Mouse (Mus musculus) lung, postnatal 4 days (tissue): Measurements from ENCODE around the gene Nit1.
"Not testable (repeated sequence)": the region's sequence is repeated elsewhere in the genome, so short reads cannot be mapped to it uniquely, and the experiment has no call there.

Experiments used
- DNase-seq, 2 experiments: peaks; one replicate each; pipeline ENCODE4 v3.0.0; 2021

Gene Nit1

DNA sequence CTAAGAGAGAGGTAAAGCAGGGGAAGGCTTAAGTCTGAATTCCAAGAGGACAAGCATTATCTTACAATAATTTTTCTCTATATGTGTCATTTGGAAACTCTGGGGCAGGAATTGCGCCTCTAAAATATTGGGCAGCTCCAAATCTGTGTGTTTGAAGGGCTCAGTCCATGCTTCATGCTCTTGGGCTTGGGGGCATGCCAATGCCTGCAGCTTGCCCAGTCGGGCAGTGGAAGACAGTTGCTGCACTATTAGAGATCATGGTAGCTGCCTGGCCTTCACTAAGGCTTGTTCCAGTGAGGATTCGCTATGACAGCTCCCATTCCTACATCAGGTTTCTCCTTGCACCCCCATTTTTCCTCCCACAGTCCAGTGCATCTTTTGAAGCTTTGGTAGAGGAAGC, 3.2 kb upstream of the Nit1 start:
- DNase-seq: no peak

DNA sequence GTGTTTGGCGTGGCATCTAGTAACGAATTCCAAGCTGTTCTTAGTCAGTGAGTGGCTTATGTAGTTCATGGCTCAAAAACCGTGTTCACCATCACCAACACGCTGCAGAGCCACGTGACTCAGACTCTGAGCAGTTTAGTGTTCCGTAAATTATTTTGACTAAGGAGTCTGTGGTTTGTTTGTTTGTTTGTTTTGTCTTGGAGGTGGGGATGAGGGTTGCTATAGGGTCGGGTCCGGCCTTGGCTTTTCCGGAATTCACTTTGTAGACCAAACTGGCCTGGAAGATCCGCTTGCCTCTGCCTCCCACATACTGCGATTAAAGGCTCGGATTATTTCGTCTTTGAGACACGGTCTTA, 627 bp upstream of the Nit1 start:
- no peak for DNase-seq

DNA sequence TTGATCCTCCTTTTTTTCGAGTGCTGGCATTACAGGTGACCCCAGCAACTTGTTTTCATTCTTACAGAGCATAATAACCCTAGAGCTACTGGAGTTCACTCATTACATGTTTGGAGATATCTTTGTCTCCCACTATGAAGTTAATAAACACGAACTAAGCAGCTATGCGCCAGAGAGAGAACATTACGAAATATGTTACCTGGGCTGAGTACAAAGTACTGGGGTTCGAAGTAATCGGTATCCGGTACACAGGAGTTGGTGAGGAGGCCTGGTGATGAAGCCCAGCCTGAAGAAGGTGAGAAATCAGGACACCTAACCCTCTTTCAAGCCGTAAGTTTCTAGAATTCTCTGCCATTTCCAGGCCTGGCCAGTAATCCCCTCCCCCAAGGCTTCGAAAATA, 731 bp downstream of the Nit1 start:
- no peak for DNase-seq

DNA sequence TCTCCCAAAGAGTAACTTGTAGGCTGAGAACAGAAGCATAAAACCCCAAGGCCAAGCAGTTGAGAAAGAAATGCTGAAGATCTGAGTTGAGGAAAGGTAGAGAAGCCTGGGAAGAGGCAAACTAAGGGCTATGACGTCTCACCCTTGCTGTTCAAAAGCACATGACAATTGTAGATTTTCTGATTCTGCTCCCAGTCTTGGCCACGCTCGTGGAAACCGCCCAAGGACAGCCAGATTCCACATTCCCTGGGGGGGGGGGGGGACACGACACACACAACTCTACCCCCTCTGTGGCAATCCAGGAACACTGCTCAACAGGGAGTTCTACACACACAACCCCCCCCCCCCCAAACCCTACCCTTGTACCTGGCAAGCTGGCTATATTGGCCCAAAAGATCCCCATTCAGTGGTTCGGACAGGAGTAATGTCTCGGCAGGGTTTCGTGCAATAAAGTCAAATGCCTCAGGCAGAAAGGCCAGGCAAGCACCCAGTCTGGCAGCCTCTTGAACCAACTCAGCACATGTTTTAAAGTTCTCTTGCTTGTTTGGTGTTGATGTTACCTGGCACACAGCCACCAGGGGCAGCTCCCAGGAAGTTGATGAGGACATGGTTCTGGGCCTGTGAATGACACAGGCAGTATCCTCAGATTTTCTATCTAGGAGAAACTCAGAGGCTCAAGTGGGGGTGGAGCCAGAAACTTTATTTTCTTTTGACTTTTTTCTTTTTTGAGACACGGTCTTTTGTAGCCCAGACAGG, 1.3 kb downstream of the Nit1 start:
- DNase-seq: peak; percentile 68 to 80

DNA sequence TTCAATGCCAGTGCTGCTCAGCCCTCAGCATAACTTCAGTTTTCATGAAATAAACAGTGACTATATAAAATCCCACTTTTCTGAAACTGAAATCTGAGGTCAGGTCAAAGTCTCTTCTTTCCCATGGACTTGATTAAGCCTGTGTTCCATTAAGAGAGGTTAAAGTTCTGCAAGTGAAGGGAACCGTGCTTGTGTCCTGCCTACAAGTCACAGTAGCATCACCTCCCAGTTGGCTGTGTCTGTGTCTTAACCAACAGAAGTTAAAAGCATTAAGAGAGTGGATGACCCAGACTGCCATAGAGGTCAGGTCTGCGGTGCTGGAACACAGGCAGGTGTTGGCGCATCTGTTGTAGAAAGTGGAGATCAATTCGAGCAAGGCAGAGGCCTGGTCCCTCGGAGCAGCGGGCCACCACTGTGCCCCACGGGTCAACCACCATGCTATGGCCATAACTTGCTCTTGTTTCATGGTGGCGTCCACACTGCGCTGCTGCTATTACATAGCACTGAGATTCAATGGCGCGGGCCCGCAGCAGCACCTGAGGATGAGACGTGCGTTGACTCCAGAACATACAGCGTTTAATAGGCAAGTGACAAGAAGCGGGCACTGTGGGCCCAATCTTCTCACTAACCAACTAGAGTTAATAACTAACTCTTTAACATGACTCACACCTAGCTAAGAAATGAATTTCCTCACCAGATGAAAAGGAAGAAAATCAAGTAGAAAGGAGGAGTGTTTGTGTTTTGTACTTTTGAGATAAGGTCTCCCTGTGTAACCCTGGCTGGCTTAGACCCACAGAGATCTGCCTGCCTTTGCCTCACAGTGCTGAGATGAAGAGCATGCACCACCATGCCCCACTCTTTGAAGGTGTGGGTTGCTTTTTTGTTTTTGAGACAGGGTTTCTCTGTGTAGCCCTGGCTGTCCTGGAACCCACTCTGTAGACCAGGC, 2.9 kb downstream of the Nit1 start:
- DNase-seq: no peak

DNA sequence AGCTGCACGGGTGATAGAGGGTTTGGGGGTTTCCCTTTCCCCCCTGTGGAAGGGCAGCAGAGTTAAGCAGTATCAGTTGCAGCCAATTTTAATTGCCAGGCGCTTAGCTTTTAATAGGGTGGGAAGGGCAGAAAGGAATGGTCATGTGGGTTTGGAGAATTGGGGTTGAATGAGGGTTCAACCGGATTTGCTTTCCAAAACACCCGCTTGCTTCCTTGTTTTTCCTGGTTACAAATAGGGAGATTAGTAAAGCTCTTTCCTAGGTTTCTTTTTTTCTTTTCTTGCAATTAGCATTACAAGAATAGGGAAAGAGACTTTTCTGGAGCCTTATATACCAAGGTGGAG, 15.3 kb downstream of the Nit1 start:
- DNase-seq: no peak

DNA sequence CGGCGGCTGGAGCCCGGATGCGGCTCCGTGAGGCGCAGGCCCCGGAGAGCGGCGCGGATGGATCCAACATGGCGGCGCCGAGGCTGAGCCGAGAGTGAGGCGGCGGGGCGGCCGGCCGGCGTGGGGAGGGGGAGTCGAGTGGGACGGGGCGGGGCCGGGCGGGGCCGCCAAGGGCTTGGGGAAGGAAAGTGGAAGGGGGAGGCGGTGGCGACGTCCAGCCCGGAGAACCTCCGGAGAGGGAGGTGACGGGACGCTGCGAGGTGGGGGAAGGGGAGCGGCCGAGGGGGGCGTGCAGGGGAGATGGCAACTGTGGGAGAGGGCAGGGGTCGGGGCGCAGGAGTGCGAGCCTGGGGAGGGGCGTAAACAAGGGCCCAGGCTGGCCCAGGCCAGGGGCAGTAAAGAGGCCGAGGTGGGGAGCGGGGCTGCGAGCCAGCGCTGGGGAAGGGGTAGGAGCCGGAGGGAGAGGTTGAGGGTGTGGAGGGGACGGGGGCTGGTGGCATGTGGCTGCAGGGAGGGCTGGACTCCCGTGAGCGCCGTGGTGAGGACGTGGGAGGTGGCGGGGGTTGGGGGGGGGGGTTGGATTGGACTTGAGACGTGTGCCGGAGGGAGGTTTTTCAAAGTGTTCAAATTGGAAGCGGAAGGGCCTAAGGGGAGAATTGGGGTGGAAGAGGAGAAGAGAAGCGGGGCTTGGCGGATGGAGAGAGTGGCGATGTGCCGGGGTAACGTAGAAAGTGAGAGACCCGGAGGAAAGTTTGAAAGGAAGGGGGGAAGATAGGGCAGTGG, 15.8 kb downstream of the Nit1 start:
- DNase-seq: no peak

DNA sequence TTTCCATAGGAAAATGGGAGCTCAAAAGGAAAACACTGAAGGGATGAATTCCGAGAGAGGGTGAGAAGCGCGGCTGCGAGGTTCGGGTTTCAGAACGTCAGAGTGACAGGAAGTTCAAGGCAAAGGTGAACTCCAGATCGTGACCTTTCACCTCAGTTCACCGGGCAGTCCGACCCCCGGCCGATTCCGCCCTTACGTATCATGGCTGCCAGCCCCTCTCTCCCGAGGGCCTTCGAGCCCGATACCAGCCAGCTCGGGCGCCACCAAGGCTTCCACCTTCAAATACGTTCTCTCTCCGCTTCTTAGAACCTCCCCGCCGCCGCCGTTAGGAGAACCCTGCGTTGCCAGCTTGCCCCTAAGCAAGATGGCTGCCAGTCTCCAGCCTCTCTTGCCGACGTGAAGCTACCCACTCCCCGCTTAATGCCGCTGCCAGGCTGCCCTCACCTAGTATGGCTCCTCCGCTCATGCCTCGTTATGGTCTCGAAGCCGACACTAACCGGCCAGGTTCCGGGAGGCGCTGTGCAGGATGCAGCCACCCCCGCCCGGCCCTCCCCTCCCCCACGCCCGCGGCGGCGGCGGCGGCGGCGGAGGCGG, 16.5 kb downstream of the Nit1 start, which contains the start of gene Dedd:
Dedd (plus strand) TSS at position 307 of the 594 bp plus-strand sequence.
- peak; percentile 93 to 97 for DNase-seq

DNA sequence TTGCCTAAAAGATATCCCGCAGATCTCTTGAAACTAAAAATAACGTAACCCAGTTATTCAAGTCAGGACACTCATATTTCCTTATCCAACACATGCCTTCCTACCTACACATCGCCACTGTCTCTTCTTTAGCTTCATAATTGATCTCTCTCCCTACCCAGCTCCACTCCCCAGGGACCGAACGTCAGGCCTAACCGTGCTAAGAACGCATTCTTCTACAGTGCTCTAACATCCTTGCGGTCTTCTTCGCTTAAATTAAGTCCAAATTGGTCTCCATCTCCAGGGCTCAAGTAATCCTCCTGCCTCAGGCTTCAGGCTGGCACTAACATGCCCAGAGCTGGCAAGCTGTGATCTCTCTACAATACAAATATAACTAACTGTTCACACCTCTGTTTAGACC, 17.2 kb downstream of the Nit1 start:
- DNase-seq: peak in 1 of 2 experiments; percentile 16

DNA sequence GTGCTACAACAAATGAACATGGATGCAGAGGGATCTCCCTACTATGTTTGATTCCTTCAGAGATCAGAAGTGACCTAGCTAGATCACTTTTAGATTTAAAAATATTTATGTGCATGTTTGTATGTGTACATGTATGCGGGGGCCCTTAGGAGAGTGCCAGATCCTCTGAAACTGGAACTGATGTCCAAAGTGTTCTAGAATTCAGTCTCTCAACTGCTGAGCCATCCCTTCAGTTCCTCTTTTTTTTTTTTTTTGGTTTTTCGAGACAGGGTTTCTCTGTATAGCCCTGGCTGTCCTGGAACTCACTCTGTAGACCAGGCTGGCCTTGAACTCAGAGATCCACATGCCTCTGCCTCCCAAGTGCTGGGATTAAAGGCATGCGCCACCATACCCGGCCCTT, 18.9 kb downstream of the Nit1 start:
- DNase-seq: not testable (repeated sequence)

DNA sequence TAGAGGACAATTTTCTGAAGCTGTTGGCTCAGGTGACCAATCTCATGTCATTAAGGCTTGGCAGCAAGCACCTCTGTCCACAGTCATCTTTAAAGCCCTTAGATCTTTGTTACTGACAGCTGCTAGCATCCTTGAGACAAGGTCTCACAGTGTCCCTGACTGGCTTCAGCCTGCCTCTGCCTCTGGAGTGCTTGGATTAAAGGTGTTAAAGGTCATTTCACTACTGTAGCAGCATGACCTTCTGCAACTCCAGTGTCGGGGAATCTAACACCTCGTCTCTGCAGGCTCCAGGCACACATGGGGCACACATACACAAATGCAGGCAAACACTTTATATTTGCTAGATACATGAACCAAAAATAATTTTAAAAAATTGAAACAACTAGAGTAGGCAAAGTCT, 19.9 kb downstream of the Nit1 start:
- no peak for DNase-seq

DNA sequence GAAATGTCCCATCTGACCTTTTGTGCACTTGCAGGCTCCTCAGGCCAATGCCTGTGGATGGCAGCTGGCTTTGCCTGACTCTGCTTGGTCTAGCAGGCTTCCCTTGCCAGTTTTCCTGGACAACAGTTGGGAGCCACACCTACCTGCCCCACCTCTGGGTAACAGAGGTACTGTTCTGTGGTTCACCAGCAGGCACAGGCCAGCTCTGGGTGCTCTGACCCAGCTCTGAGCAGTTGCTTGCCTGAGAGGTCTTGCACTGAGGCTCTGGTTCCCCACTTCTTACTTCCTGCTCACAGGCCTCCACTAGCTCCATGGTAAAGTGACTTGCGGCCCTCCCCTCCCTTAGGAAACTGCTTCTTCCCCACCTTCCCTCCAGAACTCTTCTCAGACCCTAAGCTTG, 23.4 kb downstream of the Nit1 start:
- DNase-seq: no peak

DNA sequence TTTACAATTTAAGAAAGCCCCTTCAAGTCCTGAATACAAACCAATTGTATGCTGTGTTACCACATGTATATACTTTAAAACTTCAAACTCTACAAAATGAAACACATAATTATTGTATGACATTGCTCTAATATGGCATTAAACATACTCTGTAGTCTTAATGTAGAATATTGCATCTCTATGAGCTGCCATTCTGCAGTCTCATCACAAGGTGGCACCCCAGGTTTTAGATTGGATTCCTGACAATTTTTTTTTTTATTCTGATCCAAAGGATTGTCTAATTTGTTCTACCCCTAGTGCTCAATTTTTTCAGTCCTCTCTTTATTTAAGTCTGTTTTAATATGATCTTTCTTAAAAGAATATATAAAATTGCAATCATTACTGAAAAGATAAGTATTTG, 24.0 kb downstream of the Nit1 start:
- DNase-seq: peak in 1 of 2 experiments; percentile 46

DNA sequence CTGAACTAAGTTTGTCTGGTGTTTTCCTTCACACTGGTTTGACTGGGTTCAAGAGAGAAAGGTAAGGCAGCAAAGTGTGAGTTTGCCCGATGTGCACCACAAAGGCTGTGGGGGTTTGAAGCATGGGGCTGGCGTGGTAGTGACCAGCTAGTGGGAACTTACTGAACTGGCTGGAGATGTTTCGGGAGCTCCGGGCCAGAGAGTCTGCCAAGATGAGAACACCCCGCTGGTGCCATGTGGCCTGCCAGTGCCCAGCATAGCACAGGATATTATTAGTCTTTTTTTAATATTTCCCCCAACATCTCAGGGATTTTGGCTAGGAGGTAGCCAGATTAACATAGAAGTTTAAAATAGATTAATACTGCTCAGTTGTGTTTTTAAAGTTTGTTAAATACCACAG, 25.3 kb downstream of the Nit1 start:
- no peak for DNase-seq

DNA sequence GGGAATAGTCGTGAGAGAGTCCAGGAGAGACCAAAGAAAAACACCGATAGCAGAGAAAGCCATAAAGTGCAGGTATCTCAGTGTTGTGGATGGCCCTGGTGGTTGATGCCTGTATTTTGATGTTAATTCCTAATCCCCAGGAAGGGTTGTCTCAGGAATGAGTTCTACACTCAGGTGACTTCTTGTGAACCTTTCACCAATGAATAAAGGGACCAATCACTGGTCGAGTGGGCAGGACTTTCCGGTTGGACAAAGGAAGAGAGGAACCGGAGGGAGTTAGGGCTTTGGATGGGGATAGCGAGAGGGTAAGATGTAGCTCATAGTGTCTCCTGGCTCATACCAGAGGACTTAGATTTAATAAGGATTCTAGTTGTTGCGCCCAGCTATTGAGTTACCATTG, 25.7 kb downstream of the Nit1 start:
- DNase-seq: no peak

DNA sequence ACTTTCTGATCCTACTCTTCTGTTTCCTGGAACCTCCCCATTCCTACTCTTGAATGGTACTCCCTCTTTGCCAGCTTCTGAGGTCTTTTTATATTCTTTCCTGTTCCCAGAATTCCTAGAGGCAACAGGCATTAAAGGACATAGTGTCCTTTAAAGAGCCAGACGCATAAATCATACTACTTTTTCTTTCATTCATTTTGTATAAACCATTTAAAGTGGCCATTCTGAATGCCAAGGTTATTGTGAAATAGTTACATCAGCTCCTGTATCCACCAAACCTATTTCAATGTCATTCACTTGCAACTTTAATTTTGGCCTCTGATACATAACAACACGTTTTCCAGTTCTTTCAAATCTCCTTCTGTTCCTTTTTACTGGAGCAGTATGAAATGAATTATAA, 36.1 kb downstream of the Nit1 start:
- no peak for DNase-seq

DNA sequence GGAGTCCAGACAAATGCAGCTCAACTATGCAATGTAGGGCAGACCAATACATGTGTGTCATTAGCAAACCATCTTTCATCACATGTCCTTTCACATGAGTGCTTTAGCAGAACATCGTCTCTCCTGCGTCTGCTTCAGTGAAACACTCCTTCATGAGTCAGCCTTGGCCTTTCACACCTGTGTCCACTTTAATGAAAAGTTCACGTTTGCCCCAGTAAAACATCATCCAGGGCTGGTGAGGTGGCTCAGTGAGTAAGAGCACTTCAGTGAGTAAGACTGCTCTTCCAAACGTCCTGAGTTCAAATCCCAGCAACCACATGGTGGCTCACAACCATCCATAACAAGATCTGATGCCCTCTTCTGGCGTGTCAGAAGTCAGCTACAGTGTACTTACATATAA, 39.3 kb downstream of the Nit1 start:
- DNase-seq: not testable (repeated sequence)

DNA sequence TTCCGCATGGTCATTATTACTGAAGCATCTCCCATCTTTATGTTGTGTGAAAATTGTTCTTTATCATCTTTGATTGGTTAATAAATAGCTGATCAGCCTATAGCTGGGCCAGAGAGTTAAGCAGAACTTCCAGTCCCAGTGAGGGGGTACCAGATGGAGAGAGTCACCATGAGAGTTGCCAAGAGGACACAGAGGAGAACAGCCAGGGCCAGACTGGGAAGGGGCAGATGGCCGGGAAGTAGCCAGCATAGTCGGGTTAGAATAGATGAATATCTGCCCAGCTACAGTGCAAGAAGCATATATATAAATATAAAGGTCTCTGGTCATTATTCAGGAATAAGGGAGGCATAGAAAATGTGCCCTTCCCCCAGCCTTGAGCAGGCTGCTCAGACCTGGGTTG, 47.2 kb downstream of the Nit1 start:
- no peak for DNase-seq

DNA sequence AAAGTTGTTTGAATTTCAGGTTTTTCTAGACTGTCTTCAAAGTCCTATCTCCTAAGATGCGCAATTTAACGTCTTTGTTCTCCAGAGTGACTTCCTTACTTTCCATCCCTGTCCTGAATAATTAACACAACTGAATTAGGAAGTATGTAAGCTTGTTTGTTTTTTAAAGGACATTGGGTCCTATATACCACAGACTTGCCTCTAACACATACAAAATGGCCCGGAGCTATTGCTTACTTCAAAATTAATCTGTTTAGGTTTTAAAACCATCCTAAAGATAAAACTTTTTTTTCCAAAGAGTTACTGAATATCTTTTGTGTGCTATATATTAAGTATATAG, 50.4 kb downstream of the Nit1 start:
- no peak for DNase-seq

DNA sequence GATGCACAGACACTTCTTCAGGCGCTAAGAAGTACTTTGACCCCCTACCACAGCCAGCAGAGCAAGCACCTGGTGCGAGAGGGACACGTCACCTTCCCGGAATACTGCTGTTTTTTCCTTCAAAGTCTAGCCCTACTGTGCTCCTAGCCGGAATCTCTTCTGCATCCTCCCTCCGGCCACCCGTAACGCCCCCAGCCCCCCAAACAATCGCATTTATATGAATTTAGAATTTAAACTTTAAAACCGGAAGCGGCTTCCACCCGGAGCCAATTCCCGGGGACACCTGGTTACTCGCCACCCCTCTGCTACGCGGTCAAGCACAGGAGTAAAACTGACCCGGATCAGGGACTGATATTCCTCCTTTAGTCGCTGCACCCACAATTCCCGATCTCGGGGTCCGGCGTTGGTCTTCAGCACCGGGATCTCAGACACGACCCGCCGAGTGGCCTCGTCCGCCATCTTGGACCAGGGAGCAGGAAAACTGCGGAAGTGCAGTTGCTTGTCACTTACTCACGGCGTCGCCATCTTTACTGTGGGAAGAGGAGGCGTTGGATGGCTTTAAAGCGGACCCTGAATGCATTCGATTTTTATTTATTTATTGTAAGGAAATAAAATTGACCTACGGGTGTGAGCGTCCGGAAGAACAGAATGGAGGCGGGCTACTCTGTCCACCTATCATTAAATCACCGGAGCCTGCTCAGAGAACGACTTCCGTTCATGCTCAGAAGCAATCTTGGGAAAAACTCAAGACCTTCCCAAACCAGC, 51.0 kb downstream of the Nit1 start, which contains the start of gene Ufc1:
Ufc1 (minus strand) TSS at position 727 of the 765 bp plus-strand sequence.
- peak; percentile 89 to 90 for DNase-seq

DNA sequence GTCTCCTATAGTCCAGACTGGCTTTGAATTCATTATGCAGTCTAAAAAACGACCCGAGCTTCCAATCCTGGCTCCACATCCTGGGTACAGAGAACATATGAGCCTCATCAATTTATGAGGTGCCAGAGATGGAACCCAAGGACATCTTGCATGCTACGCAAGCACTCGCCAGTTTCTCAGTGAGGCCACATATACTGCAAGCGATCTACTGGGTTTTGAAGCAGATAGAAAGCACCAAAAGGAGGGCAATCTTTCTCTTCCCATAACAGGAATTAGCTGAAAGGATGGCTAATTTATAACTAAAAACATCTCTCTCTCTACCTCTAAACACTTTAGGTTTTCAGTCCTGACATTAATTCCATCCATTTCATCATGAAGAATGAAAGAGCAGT, 51.5 kb downstream of the Nit1 start:
- DNase-seq: no peak

DNA sequence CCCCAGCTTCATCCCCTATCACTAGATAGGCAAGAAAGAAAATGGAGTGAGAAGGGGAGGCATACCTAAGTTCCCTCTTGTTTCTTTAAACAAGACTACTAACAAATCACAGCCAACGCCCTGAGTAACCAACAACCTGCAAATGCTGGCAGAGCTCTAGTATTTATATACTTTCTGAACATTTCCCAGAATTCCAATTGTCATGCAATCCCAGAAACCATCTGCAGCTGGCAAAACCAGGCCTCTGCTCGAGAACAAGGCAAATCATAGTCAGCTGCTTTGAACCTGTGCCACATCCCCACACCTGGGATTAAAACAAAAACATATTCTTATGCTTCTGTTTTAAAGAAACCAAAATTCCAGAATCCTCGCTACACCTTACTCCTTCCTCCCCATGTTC, 52.1 kb downstream of the Nit1 start:
- DNase-seq: no peak
